Mouse (Mus musculus) liver, adult (tissue): ENCODE results near the gene Trim38.
"Not testable (repeated sequence)": the region's sequence is repeated elsewhere in the genome, so short reads cannot be mapped to it uniquely, and the experiment has no call there.

ENCODE experiments used
- GATA4 ChIP-seq: IDR thresholded peaks from 2 replicates; pipeline ENCODE4 v1.6.1; 2014; ENCODE audit warnings: mild to moderate bottlenecking, low read length; ENCODE audit not compliant: insufficient replicate concordance

The Trim38 gene

GRCm38 (mm10) chr13:23753314-23754078, 16.2 kb upstream of the Trim38 start:
- TF ChIP-seq GATA4 = no peak

- no peak for TF ChIP-seq GATA4
These were observed 14.7 kb upstream of the Trim38 start for GRCm38 (mm10) chr13:23755000-23755399.

DNA sequence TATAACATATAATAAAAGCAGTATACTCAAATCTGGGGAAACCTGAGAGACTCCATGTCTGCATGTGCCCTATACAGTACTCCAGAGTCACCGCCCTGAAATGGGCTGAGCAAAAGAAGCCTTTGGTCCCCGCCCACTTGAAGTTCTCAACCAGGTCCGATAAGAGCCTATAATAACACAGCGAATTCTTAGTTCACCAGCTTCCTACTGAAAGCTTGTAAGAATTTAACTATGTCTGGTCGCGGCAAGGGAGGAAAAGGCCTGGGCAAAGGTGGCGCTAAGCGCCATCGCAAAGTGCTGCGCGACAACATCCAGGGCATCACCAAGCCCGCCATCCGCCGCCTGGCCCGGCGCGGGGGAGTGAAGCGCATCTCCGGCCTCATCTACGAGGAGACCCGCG, 12.9 kb upstream of the Trim38 start, which contains the start of gene Hist1h4b:
Gene Hist1h4b, plus strand, starts transcription at position 224 of the 400 bp plus-strand sequence.
- TF ChIP-seq GATA4 = no peak

DNA sequence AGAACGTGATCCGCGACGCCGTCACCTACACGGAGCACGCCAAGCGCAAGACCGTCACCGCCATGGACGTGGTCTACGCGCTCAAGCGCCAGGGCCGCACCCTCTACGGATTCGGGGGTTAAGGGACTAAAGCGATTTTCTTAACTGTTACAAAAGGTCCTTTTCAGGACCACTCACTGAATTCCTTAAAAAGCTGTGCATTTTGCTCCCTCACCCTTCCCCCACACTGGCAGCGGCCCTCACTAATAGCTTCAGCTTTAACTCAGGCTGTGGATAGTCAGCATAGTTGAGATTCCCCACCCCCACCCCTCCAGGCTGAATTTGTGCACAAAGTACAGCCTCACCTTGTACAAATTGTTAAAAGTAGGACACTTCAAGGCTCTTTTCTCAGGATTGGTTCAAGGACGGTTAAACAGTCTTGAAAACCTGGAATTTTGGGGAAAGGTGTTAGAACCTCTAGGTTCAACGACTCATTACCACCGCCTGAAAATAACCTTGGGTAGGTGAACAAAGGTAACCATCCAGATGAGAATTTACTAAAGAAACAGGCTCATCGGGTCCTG, 12.4 kb upstream of the Trim38 start:
- no peak for TF ChIP-seq GATA4

GRCm38 (mm10) chr13:23757921-23758320, 11.8 kb upstream of the Trim38 start:
- no peak for TF ChIP-seq GATA4

DNA sequence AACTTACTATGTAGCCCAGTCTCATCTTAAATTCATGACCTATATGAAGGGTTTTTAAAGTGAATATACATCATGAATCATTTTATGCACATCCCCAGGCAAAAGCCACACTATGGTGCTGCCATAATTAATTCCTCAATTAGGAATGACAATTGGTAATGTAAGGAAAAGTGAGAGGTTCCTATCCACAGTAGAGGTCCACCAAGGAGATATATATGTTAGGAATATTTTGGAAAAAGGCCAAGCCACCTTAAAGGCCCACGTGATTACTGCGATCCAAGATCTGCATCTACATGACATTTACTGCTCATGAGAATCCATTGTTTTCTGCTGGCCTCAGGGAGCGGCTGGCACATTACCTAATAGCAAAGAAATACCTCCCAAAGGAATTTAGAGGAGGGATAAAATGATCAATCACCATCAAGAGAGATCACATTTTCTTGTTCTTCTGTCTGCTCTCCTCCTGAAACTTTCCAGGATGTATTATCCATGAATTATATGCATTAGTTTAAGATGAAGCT, 10.4 kb upstream of the Trim38 start:
- no peak for TF ChIP-seq GATA4

- TF ChIP-seq GATA4 = no peak
These were observed 9.8 kb upstream of the Trim38 start for GRCm38 (mm10) chr13:23759916-23760239.

DNA sequence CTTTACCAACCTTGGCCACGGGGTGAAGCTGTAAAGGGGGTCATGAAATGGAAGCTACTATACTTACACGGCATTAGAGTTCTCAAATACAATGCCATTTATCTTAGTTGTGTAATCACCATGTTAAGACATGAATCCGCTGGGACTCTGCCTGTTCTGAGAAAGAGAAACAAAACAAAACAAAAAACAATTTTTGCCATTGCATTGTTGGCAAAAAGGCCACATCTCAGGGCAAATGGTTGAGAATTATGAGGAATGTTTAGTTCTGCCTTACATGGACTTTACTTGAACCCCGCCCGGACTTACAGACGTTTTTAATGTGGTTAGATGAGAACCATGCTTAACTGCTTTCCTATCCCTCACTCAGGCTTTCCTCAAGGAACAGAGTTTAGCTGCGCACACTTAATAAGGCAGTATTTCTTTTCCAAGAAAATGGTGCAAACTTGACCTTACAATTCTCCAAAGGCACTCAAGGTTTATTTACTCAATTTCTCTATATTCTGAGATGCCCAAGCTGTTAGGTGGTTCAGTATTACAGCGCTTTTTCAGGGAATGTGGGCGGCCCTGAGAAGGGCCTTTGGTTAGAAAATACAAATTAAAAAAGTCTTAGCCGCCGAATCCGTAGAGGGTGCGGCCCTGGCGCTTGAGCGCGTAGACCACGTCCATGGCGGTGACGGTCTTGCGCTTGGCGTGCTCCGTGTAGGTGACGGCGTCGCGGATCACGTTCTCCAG, 9.3 kb upstream of the Trim38 start:
- no peak for TF ChIP-seq GATA4

GRCm38 (mm10) chr13:23760972-23761864, 8.5 kb upstream of the Trim38 start, which contains the start of gene Hist1h4a:
Gene Hist1h4a, minus strand, starts transcription at chr13:23761230.
- TF ChIP-seq GATA4 = no peak

- TF ChIP-seq GATA4 = not testable (repeated sequence)
These were observed 7.6 kb upstream of the Trim38 start, which contains the start of gene Hist1h3a for GRCm38 (mm10) chr13:23761871-23762821. Gene Hist1h3a, minus strand, starts transcription at chr13:23762386.

GRCm38 (mm10) chr13:23763242-23763585, 6.5 kb upstream of the Trim38 start:
- TF ChIP-seq GATA4 = no peak

DNA sequence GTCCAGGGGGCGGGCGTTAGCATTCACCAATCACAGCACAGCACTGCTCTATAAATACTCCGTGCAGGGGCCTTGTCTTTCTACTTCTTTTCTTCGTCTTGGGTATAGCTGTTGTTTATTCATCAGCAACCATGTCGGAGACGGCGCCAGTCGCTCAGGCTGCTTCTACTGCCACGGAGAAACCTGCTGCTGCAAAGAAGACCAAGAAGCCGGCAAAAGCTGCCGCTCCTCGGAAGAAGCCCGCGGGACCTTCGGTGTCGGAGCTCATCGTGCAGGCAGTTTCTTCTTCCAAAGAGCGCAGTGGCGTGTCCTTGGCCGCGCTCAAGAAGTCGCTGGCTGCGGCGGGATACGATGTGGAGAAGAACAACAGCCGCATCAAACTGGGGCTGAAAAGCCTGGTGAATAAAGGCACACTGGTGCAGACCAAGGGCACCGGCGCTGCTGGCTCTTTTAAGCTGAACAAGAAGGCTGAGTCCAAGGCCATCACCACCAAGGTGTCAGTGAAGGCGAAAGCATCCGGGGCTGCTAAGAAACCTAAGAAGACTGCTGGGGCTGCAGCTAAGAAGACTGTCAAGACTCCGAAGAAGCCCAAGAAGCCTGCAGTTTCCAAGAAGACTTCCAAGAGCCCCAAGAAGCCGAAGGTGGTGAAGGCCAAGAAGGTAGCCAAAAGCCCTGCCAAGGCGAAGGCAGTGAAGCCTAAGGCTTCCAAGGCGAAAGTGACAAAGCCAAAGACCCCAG, 6.0 kb upstream of the Trim38 start, which contains the start of gene Hist1h1a:
Gene Hist1h1a, plus strand, starts transcription at position 81 of the 738 bp plus-strand sequence.
- TF ChIP-seq GATA4 = no peak
